Mouse (Mus musculus): ENCODE data around the gene Myo3a. TPM values are rescaled to one million over a fixed set of nuclear protein-coding genes. Genes with fewer than 3 reads are reported as not detected.
A peak's percentile ranks its signal among the peaks of the same experiment; 100 is the strongest.

Gene Myo3a
- polyA plus RNA-seq, 1 experiment from 2014 or later: not detected

DNA sequence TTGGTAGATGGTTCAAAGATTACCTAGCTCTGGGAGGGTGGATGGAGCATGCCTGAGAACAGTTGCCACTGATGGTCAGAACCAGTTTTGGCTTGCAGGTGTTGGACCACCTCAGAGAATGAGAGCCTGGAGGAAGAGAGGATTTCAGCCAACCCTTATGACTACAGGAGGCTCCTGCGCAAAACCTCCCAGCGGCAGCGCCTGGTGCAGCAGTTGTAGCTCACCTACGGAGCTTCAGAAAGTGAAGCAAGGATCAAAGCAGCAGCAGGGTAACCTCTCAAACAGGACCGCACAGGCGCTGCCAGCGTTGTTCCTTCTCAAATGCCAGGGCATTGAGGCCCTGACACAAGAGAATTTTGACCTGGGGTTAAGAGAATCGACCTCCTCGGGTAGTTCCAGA, 390.6 kb downstream of the Myo3a start:
- H3K4me3 ChIP-seq (ENCODE audit: low read length): no peak overlapping the region
- no peak overlapping the region for H3K4me2 ChIP-seq (ENCODE audit: low read depth, low read length)
- no peak overlapping the region for H3K9ac ChIP-seq (ENCODE audit: low read length)
- no peak for ATAC-seq (replicated peaks; ENCODE audit: extremely low read depth, insufficient read depth, low FRiP score)
- peaks cover 8% of the 10 kb centered on the region for H3K4me1 ChIP-seq (ENCODE audit: control insufficient read depth, insufficient read depth, low read length)
- no peak overlapping the region for H3K27ac ChIP-seq (ENCODE audit: low read length)
- peaks cover 58% of the 10 kb centered on the region for H3K27me3 ChIP-seq (ENCODE audit: control insufficient read depth, insufficient read depth, low read length)
- WGBS: 4% methylated on average over 9 of the region's 9 CpGs
- H3K9me3 ChIP-seq (replicated peaks; ENCODE audit: control insufficient read depth, low read length): peaks cover 3% of the 10 kb centered on the region; the same call in 1 of the 2 replicates
- no peaks in the 10 kb centered on the region for H3K36me3 ChIP-seq (ENCODE audit: control insufficient read depth, insufficient read depth)

DNA sequence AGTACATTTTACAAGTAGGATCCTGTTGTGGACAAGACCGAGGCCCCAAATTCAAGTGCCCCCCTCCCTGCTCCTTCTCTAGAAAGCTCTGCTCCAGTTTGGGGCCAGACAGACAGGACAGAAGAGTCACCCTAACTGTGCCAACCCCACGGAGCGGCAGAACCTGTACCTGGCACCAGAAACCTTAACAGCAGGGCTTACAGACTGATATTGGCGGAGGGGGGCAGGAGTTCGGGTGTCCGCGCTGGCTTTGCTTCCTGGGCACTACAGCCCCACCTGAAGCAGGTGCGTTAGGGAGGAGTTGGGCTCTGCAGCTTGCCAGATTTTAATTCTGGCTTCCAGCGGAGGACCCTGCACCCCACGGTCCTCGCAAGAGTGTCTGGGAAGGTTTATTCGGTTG, 392.1 kb downstream of the Myo3a start:
- WGBS: 2% methylated on average over 12 of the region's 12 CpGs
- H3K9ac ChIP-seq (ENCODE audit: low read length): no peak overlapping the region
- no peak for ATAC-seq (replicated peaks; ENCODE audit: extremely low read depth, insufficient read depth, low FRiP score)
- no peaks in the 10 kb centered on the region for H3K36me3 ChIP-seq (ENCODE audit: control insufficient read depth, insufficient read depth)
- no peak overlapping the region for H3K4me2 ChIP-seq (ENCODE audit: low read depth, low read length)
- peaks cover 3% of the 10 kb centered on the region; the same call in 1 of the 2 replicates for H3K9me3 ChIP-seq (replicated peaks; ENCODE audit: control insufficient read depth, low read length)
- H3K27ac ChIP-seq (ENCODE audit: low read length): no peak overlapping the region
- peaks cover 12% of the 10 kb centered on the region for H3K4me1 ChIP-seq (ENCODE audit: control insufficient read depth, insufficient read depth, low read length)
- H3K4me3 ChIP-seq (ENCODE audit: low read length): no peak overlapping the region
- H3K27me3 ChIP-seq (ENCODE audit: control insufficient read depth, insufficient read depth, low read length): peaks cover 73% of the 10 kb centered on the region

DNA sequence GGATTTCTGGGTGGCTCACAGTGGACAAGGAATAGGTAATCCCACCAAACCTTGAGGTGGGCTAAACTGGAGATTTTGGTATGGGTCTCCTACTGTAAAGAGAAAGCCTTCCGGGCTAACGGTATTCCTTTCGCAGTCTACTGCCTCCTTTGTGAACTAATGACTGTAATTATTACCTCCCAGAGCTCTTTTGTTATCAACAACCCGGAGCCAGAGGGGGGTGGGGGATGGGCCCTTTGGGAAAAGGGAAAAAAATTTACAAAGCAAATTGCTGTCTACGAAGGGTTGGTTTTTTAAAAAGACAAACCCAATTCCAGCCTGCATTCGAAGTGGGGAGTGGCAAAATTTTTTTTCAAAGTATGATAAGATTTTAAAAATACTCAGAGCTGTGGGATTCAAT, 392.7 kb downstream of the Myo3a start:
- Histone ChIP-seq H3K4me2 (ENCODE audit: low read depth, low read length) (no peak overlapping the region), H3K4me3 (ENCODE audit: low read length) (no peak overlapping the region), H3K27ac (ENCODE audit: low read length) (no peak overlapping the region), H3K36me3 (ENCODE audit: control insufficient read depth, insufficient read depth) (no peaks in the 10 kb centered on the region), H3K27me3 (ENCODE audit: control insufficient read depth, insufficient read depth, low read length) (peaks cover 79% of the 10 kb centered on the region), H3K9ac (ENCODE audit: low read length) (no peak overlapping the region), H3K9me3 (replicated peaks; ENCODE audit: control insufficient read depth, low read length) (peaks cover under 1% of the 10 kb centered on the region; the same call in 1 of the 2 replicates), H3K4me1 (ENCODE audit: control insufficient read depth, insufficient read depth, low read length) (peaks cover 12% of the 10 kb centered on the region)
- ATAC-seq (replicated peaks; ENCODE audit: extremely low read depth, insufficient read depth, low FRiP score): no peak
- 2% methylated on average over 6 of the region's 6 CpGs for WGBS

DNA sequence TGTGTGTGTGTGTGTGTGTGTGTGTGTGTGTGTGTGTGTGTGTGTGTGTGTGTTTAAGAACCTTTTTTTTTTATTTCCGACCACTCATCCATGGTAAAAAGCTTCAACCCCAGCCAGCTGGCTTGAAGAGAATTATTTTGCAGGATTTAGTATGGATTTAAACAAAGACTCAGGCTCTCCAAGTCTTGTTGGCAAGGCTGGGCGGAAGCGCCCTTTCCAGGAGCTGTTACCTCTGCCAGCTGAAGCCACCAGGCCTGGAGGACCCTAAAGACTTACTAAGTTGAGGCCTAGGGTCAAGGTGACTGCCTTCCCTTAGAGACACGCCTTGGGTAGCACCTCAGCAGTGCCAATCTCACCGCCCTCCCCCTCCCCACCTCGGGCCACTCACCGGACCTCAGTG, 393.2 kb downstream of the Myo3a start:
- no peak for ATAC-seq (replicated peaks; ENCODE audit: extremely low read depth, insufficient read depth, low FRiP score)
- Histone ChIP-seq H3K36me3 (ENCODE audit: control insufficient read depth, insufficient read depth) (no peaks in the 10 kb centered on the region), H3K27me3 (ENCODE audit: control insufficient read depth, insufficient read depth, low read length) (peaks cover 84% of the 10 kb centered on the region), H3K9me3 (replicated peaks; ENCODE audit: control insufficient read depth, low read length) (no peaks in the 10 kb centered on the region; the same call in 1 of the 2 replicates), H3K9ac (ENCODE audit: low read length) (no peak overlapping the region), H3K4me1 (ENCODE audit: control insufficient read depth, insufficient read depth, low read length) (peaks cover 12% of the 10 kb centered on the region), H3K4me2 (ENCODE audit: low read depth, low read length) (no peak overlapping the region), H3K4me3 (ENCODE audit: low read length) (no peak overlapping the region), H3K27ac (ENCODE audit: low read length) (no peak overlapping the region)
- 4% methylated on average over 7 of the region's 7 CpGs for WGBS

DNA sequence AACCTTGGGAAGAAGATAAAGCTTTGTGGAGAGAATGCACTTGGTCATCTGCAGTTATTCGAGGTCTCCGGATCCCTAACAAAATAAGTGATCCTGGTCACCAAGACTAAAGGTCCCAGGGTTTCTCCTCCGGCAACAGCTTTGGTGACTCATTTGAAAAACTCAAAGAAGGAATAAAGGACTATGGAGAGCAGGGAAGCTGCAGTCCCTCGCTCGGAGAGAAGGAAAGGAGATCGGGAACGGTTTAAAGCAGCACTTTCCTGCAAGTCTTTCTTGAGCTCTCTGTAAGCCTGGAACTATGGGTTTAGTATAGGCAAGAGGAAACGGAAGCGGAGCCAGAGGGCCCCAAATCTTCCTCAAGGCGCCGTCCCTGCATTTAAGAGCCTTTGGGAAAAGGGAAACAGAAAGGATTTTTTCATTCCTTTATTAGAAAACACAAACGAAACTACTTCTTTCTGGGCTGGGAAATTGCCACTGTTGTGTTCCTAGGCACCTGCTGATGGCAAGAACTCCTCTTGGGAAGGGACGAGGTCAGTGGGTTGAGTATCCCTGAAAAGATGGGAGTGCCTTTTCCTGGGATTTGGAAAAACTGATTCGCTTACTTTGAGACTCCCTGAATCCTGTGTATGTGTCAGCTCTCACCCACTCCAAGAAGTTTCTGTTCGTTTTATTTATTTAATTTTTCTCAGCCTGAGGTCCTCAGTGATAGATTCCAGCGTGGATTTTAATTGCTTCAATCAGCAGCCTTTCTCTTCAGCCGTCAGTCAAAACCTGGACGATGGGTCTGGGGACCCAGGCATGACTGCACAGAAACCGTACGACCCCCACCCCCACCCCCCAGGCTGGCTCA, 393.9 kb downstream of the Myo3a start:
- no peak for ATAC-seq (replicated peaks; ENCODE audit: extremely low read depth, insufficient read depth, low FRiP score)
- Histone ChIP-seq H3K27ac (ENCODE audit: low read length) (no peak overlapping the region), H3K4me2 (ENCODE audit: low read depth, low read length) (peak overlapping the region; percentile 74; the same call in 1 of the 2 replicates), H3K4me1 (ENCODE audit: control insufficient read depth, insufficient read depth, low read length) (peaks cover 12% of the 10 kb centered on the region), H3K9me3 (replicated peaks; ENCODE audit: control insufficient read depth, low read length) (no peaks in the 10 kb centered on the region), H3K36me3 (ENCODE audit: control insufficient read depth, insufficient read depth) (no peaks in the 10 kb centered on the region), H3K27me3 (ENCODE audit: control insufficient read depth, insufficient read depth, low read length) (peaks cover 88% of the 10 kb centered on the region), H3K9ac (ENCODE audit: low read length) (no peak overlapping the region), H3K4me3 (ENCODE audit: low read length) (no peak overlapping the region)
- WGBS: 5% methylated on average over 20 of the region's 20 CpGs

DNA sequence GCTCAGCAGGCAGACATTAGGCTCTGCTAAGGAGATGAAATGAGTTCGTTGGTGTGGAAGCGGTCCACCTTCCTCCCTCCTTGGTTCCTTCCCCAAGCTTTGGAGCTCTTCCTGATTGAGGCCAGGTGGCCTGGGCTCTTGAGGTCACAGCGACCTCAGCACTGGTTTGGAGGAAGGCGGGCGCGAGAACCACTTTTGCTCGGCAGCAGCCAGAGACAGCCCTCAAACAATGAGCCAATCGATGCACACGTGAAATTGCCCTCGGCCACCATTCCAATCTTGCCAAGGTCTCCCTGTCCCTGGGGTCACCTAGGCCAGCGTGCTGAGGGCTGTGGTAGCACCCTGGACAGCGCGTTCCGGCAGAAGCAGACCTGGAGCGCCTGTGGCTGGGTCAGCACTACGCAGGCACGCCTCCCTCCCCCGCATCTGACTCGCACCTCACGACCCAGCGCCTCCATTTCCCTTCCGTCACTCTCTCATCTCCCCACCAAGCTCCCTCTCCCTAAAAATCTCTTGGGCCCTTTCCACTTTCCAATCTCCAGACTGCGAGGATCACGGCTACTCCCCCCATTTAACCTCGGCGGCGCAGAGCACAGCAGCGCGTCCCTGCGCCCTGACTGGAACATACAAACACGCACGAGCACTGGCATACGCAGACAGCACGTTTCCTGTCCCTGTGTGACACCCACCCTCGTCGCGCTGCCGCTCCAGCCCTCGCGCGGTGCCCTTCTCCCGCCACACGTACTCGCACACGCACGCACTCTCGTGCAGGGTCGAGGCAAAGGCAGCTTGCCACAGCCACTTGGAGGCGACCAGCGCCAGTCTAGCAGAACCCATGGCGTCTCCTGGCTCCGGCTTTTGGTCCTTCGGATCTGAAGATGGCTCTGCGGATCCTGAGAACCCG, 394.8 kb downstream of the Myo3a start, which contains the start of gene Gad2:
Gad2 (plus strand) TSS at position 378 of the 904 bp plus-strand sequence.
- H3K27me3 ChIP-seq (ENCODE audit: control insufficient read depth, insufficient read depth, low read length): peaks cover 90% of the 10 kb centered on the region
- WGBS: 1% methylated on average over 55 of the region's 55 CpGs

DNA sequence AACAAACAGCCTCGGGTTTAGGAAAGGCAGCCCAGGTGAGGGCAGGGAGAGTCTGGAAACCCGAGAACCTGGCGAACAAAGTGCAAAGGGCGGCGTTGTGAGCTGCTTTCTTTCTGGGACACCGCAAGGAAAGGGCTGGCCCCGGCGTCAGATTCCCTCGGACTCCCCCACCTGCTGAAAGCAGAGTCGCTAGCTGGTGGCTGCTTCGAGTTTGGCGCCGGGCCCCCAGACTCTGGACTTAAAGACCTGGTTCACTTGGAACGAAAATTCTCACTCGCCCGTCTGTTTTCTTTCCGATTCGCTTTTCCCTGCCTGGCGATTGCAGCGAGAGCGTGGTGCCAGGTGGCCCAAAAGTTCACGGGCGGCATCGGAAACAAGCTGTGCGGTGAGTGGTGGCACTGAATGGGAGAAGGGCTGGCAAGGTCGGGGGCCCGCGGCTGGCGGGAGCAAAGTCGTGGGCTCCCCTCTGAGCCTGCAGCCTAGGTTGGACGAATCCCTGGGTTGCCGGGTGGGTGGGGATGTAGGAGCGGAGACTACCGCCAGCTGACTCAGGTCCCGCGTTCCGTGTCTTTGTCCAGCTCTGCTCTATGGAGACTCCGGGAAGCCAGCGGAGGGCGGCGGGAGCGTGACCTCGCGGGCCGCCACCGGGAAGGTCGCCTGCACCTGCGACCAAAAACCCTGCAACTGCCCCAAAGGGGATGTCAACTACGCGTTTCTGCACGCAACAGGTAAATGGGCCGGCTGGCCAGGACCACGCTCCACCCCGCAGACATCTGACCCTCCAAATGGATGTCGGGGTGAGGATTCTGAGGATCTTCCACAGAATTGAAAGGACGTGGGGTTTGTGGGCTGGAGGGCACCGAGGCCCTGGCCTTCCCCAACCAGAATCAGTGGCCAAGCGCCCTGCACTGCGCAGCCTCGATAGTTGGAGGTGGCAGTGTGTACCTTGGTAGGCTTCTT, 396.1 kb downstream of the Myo3a start:
- under 1% methylated on average over 60 of the region's 60 CpGs for WGBS
- Histone ChIP-seq H3K9me3 (replicated peaks; ENCODE audit: control insufficient read depth, low read length) (no peaks in the 10 kb centered on the region), H3K27me3 (ENCODE audit: control insufficient read depth, insufficient read depth, low read length) (peaks cover 81% of the 10 kb centered on the region), H3K4me2 (ENCODE audit: low read depth, low read length) (peak overlapping the region; percentile 74), H3K9ac (ENCODE audit: low read length) (no peak overlapping the region), H3K4me1 (ENCODE audit: control insufficient read depth, insufficient read depth, low read length) (peaks cover 12% of the 10 kb centered on the region), H3K36me3 (ENCODE audit: control insufficient read depth, insufficient read depth) (no peaks in the 10 kb centered on the region), H3K4me3 (ENCODE audit: low read length) (peak overlapping the region; percentile 49), H3K27ac (ENCODE audit: low read length) (no peak overlapping the region)
- no peak for ATAC-seq (replicated peaks; ENCODE audit: extremely low read depth, insufficient read depth, low FRiP score)

More for the DNA sequence above, 394.8 kb downstream of the Myo3a start, which contains the start of gene Gad2:
- Histone ChIP-seq H3K4me2 (ENCODE audit: low read depth, low read length) (peak within 1 kb of the TSS; percentile 74), H3K4me3 (ENCODE audit: low read length) (peak within 1 kb of the TSS; percentile 49), H3K4me1 (ENCODE audit: control insufficient read depth, insufficient read depth, low read length) (peaks cover 12% of the 10 kb centered on the region), H3K36me3 (ENCODE audit: control insufficient read depth, insufficient read depth) (no peaks in the 10 kb centered on the region), H3K9ac (ENCODE audit: low read length) (no peak within 1 kb of the TSS), H3K9me3 (replicated peaks; ENCODE audit: control insufficient read depth, low read length) (no peaks in the 10 kb centered on the region), H3K27ac (ENCODE audit: low read length) (no peak within 1 kb of the TSS)
- peak; percentile 75 for ATAC-seq (replicated peaks; ENCODE audit: extremely low read depth, insufficient read depth, low FRiP score)

DNA sequence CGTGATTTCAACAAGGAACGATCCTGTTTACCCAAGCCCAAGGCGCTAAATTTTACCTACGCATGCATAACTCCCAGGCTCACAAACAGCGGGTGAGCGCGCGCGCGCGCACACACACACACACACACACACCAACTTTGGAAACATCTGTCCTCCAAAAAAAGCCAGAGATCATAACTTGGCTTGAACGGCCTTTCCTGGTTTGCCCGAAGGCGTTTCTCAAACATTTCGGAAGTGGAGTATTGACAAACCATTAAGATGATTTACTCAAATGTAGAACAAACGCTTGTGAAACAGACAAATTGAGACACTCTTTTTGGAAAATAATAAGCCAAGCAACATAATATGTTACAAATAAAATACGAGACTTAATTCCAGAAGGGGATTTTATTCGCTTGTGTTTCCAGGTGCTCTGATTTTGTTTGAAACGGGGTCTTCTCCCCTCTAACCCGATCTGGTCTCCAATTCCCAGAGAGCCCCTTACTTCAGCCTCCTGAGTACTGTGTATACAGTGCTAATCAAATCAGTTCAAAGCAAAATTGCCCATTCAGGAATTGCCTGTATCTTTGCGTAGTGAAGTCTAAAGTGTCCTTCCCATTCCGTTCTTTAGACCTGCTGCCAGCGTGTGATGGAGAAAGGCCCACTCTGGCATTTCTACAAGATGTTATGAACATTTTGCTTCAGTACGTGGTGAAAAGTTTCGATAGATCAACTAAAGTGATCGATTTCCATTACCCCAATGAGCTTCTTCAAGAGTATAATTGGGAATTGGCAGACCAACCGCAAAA, 397.1 kb downstream of the Myo3a start:
- Histone ChIP-seq H3K9me3 (replicated peaks; ENCODE audit: control insufficient read depth, low read length) (no peaks in the 10 kb centered on the region), H3K9ac (ENCODE audit: low read length) (no peak overlapping the region), H3K4me3 (ENCODE audit: low read length) (no peak overlapping the region), H3K4me2 (ENCODE audit: low read depth, low read length) (no peak overlapping the region), H3K4me1 (ENCODE audit: control insufficient read depth, insufficient read depth, low read length) (peaks cover 12% of the 10 kb centered on the region), H3K36me3 (ENCODE audit: control insufficient read depth, insufficient read depth) (no peaks in the 10 kb centered on the region), H3K27me3 (ENCODE audit: control insufficient read depth, insufficient read depth, low read length) (peaks cover 72% of the 10 kb centered on the region), H3K27ac (ENCODE audit: low read length) (no peak overlapping the region)
- 4% methylated on average over 27 of the region's 27 CpGs for WGBS
- ATAC-seq (replicated peaks; ENCODE audit: extremely low read depth, insufficient read depth, low FRiP score): no peak

Measured in heart, embryonic 16.5 days (tissue).